8 mouse cellular contexts compared by ENCODE assay signal in the genomic region with DNA sequence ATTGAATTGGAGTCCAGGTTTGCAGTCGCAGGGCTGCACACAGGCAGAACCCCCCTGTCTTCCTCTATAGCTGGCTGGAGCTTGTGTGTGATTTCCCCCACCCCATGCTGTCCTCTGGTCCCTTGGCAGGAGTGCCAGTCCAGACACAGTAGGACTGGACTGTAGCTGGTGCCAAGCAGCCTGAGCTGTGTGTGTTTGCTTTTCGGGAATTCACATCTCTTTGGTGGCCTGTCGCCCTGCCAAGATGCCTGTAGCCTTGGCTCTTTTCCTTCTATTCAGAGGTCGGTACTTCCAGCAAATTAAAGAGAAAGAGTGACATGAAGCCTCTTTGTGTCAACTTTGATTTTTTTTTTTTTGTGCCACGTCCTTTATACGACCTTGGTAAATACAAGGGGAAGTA. TPM values are rescaled to one million over a fixed set of nuclear protein-coding genes. Genes with fewer than 3 reads are reported as not detected.
DNase-seq lines count a peak whose midpoint lies in the region; ATAC-seq and TF ChIP-seq lines count a peak whose summit lies in the region.

No protein-coding gene starts in this region.

- POLR2A ChIA-PET in Patski (lab: Charles Lee), result no interaction called here

- WGBS in hindbrain, embryonic 15.5 days, result 55% methylated on average over 6 of the region's 6 CpGs
- 85% methylated on average over 6 of the region's 6 CpGs for WGBS in hindbrain, embryonic 12.5 days

- in situ Hi-C loops in Patski (cut with MboI; ENCODE audit: low pct_unique_long_range_greater_than_20kb), result no loop called here

- H3K27me3 ChIP-seq in hindbrain, embryonic 15.5 days, result no peaks in the 10 kb centered on the region
- no peaks in the 10 kb centered on the region for H3K27me3 ChIP-seq in hindbrain, embryonic 12.5 days
- no peaks in the 10 kb centered on the region for H3K27me3 ChIP-seq in Patski

- H3K4me1 ChIP-seq in hindbrain, embryonic 15.5 days (replicated peaks), result peaks cover 72% of the 10 kb centered on the region
- peaks cover 22% of the 10 kb centered on the region for H3K4me1 ChIP-seq in hindbrain, embryonic 12.5 days

- H3K27ac ChIP-seq in hindbrain, embryonic 15.5 days (replicated peaks), result no peak overlapping the region
- no peak overlapping the region for H3K27ac ChIP-seq in hindbrain, embryonic 12.5 days

- H3K36me3 ChIP-seq in hindbrain, embryonic 15.5 days, result peaks cover 20% of the 10 kb centered on the region
- H3K36me3 ChIP-seq in hindbrain, embryonic 12.5 days, result peaks cover 29% of the 10 kb centered on the region

- intact Hi-C loops in left cerebral cortex, postnatal 4 days (cut with DNase I), result loop anchor here (10.0 kb wide), 1 partner anchor 94 kb away; no protein-coding TSS in a partner anchor

- ATAC-seq in hindbrain, embryonic 15.5 days (ENCODE audit: low FRiP score, low read depth), result peak; percentile 89
- no peak for ATAC-seq in hindbrain, embryonic 12.5 days (ENCODE audit: low FRiP score)
- ATAC-seq in Patski, result peak; percentile 42
- ATAC-seq in inflammation-experienced regulatory T-cells, adult 6 months, result no peak

- no peak overlapping the region for H3K9ac ChIP-seq in hindbrain, embryonic 15.5 days
- H3K9ac ChIP-seq in hindbrain, embryonic 12.5 days, result no peak overlapping the region

- no peak for DNase-seq in Patski (ENCODE audit: low read depth, low spot score)
- peak; percentile 58 to 60 for DNase-seq in cerebellum, adult 18-20 months
- peak; percentile 92 for DNase-seq in left cerebral cortex, postnatal 4 days
- no peak for DNase-seq in T-cell, adult 2 months (ENCODE audit: low spot score)
- no peak for DNase-seq in spleen, postnatal 10 days (ENCODE audit: low spot score in 2 of 2)

- H3K4me2 ChIP-seq in hindbrain, embryonic 15.5 days, result no peak overlapping the region
- H3K4me2 ChIP-seq in hindbrain, embryonic 12.5 days (replicated peaks), result no peak overlapping the region

- TF ChIP-seq CTCF in Patski (IDR thresholded peaks at IDR 0.05), result no peak

- H3K4me3 ChIP-seq in hindbrain, embryonic 15.5 days, result no peak overlapping the region
- no peak overlapping the region for H3K4me3 ChIP-seq in hindbrain, embryonic 12.5 days

- H3K9me3 ChIP-seq in hindbrain, embryonic 15.5 days, result no peaks in the 10 kb centered on the region
- no peaks in the 10 kb centered on the region for H3K9me3 ChIP-seq in hindbrain, embryonic 12.5 days (replicated peaks)

- CTCF ChIA-PET in Patski (lab: Charles Lee), result interaction anchor here (1.2 to 3.9 kb wide), 5 partner anchors 12 to 106 kb away, joined by 3 to 9 read pairs (median 4); no protein-coding TSS in a partner anchor

RNA-seq across cellular contexts. Expression of gene Dclk1, which starts 6.3 kb away (rescaled TPM):
- 246 and 266 TPM in 2 replicates for polyA plus RNA-seq in hindbrain, embryonic 15.5 days (2015; fragmentation: Nextera tagmentation; extraction: Ambion mirVana)
- polyA plus RNA-seq in hindbrain, embryonic 12.5 days (2016; fragmentation: Nextera tagmentation; extraction: Ambion mirVana), result 164 and 171 TPM in 2 replicates
- 16.7 TPM for polyA plus RNA-seq in Patski (2021)
- total RNA-seq in left cerebral cortex, postnatal 4 days (2021), result 100 to 1,000 TPM; 794 to 803 TPM
- polyA plus RNA-seq in inflammation-experienced regulatory T-cells, adult 6 months (2017; shearing (Covaris generic)), result under 1 TPM; 0.15 to 0.70 (median 0.16) TPM

Comparison
In these comparisons a context has a peak if more than half of its experiments do, and no peak if none do; other contexts are left out.
1. ATAC-seq: peak in hindbrain, embryonic 15.5 days (single experiment) and Patski (single experiment); none in hindbrain, embryonic 12.5 days (single experiment) and inflammation-experienced regulatory T-cells, adult 6 months (single experiment).
2. DNase-seq: peak in cerebellum, adult 18-20 months (2 of 2) and left cerebral cortex, postnatal 4 days (single experiment); none in Patski (single experiment), T-cell, adult 2 months (single experiment) and spleen, postnatal 10 days (0 of 2).
3. RNA of gene Dclk1, which starts 6.3 kb away (polyA plus RNA-seq): 246 to 266 TPM in hindbrain, embryonic 15.5 days, 164 to 171 TPM in hindbrain, embryonic 12.5 days and 16.7 TPM in Patski (single experiment); 0.15 to 0.70 TPM in inflammation-experienced regulatory T-cells, adult 6 months; every median in the first group is over 10 times any median in the second.